Mouse (Mus musculus) adrenal gland, postnatal 25 days (tissue): ENCODE measurements at regions not wholly inside any gene's neighbourhood (a gene's known extent, or its start where the extent isn't known, plus 50 kb on each side); places are given as distances from the start of the nearest gene placed in this dataset.

Experiments
- DNase-seq: peaks from one replicate; pipeline ENCODE4 v3.0.0; 2021; ENCODE audit warnings: mixed read lengths

GRCm38 (mm10) chr4:124154627-124155026 is 236.8 kb upstream of the 4930535I16Rik start:
- DNase-seq, result no peak

DNA sequence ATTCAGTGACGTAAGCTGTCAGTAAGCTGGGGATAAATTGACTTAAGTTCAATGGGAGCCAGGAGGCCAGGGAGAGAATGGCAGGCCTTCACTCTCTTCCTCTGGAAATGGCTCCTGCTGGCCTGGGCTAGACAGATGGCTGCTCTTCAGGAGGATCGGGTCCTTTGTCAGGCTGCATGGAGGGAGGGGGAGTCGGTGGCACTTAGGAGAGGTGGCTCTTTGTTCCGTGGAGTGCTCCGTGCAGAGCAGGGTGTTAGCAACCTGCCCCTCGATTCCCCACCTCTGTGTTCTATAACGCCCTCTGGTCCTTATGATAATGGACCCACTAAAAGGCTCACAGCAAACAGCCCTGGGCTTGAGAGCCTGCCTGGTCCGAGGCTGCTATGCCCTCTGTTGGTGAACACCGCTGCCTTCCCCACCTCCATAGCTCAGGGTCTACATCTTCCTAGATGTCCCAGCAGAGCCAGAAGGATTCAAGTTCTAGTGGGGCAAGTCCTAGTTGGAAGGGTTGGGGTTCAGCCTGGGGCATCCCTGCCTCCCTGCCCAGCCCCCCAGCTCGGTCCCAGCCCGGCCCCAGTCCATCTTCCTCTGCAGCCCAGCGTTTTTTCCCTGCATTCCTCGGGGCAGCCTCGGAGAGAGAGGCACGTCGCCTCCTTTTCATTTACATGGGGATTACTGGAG is 232.1 kb upstream of the 4930535I16Rik start:
- DNase-seq, result no peak

DNA sequence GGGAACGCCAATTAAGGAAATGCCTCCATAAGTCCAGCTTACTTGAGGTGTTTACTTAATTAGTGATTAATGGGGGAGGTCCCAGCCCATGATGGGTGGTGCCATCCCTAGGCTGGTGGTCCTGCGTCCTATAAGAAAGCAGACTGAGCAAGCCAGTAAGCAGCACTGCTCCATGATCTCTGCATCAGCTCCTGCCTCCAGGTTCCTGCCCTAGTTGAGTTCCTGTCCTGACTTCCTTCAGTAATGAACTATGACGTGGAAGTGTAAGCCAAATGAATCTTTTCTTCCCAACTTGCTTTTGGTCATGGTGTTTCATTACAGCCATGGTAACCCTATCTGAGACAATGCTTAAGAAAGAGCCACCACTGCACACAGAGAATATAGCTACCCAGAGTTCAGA is 231.2 kb upstream of the 4930535I16Rik start:
- no peak for DNase-seq

DNA sequence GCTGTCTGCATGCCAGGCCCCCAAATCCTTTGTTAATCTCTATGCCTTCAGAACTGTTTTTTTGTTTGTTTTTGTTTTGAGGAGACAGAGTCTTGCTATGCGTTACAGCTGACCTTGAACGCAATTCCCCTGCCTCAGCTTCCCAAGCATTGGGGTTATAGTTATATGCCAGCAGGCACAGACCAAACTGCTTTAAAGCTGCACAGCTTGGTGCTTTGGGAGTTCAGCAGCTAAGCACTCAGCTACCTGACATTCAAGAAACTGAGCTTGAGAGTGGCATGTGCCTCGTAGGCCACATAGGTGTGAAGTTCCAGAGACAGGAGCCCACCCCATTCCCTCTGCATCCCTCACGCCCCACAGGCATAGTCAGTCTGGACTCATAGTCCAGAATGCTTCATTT is 229.5 kb upstream of the 4930535I16Rik start:
- no peak for DNase-seq

DNA sequence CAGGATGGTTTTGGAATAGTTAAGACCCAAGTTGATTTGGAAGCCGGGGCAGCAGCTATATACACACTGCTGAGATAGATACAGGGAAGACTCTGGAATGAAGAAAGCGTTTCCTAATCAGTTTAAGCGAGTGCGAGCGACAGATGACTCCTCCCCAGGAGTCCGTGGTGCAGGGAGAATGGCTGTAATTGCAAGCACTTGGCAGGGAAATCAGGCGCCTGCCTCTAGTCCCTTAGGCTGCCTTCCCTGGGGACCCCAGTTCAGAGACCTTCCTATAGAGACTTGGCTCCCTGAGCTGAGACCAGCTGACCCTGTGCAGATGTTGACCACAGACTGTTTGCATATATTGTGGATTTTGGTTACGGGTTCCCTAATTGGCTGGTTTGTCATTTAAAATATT is 228.3 kb upstream of the 4930535I16Rik start:
- no peak for DNase-seq

DNA sequence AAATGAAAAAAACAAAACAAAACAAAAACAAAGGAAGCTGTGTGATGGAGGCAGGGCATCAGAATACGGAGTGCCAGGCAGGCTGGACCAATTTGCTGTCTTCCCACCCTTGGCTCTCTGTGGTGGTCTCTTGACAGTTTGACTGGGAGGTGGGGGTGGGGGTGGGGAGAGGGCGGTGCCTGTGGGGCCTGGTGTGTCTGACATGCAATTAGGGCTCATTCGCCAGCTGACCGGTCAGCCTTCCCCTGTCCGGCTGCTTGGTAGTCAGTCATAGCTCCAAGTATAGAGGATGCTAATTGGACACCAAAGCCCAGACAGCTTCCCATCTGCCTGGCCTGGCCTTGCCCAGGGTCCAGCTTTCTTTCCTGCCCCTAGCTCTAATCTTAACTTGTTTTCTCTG is 225.8 kb upstream of the 4930535I16Rik start:
- DNase-seq, result no peak

DNA sequence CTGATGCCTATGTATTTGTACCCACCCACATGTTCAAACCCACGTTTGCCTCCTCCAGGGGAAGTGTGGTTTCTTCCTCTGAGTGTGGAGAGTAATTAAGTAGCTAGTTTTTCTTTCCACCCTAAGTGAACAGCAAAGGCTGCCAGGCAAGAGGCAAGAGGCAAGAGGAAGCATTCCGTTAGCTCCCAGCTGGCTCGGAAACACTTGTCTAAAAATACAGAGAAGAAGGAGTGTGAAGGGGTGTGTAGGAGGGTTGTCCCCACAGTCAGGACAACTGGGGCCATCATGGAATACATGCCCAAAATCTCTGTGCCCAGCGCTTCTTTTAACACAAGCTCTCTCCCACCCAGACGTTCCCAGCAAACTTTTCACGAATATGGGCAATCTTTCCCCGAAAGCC is 225.4 kb upstream of the 4930535I16Rik start:
- DNase-seq, result no peak

- peak; percentile 76 for DNase-seq
Observed at GRCm38 (mm10) chr4:124142083-124142482, 224.3 kb upstream of the 4930535I16Rik start.

DNA sequence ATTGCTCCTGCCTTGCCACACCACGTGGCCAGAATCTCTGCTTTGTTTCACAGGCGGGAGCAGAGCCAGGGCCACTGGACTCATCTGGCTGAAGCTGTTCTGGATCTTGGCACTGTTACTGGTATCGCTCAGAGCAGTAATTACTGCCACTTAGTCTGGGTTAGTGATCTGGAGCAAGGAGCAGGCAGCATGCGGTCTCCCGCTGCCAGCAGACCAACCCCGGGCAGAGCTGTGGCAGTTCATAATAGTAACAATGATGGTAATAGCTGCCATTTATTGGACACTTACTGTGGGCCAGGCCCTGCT is 217.3 kb upstream of the 4930535I16Rik start:
- peak; percentile 37 for DNase-seq

DNA sequence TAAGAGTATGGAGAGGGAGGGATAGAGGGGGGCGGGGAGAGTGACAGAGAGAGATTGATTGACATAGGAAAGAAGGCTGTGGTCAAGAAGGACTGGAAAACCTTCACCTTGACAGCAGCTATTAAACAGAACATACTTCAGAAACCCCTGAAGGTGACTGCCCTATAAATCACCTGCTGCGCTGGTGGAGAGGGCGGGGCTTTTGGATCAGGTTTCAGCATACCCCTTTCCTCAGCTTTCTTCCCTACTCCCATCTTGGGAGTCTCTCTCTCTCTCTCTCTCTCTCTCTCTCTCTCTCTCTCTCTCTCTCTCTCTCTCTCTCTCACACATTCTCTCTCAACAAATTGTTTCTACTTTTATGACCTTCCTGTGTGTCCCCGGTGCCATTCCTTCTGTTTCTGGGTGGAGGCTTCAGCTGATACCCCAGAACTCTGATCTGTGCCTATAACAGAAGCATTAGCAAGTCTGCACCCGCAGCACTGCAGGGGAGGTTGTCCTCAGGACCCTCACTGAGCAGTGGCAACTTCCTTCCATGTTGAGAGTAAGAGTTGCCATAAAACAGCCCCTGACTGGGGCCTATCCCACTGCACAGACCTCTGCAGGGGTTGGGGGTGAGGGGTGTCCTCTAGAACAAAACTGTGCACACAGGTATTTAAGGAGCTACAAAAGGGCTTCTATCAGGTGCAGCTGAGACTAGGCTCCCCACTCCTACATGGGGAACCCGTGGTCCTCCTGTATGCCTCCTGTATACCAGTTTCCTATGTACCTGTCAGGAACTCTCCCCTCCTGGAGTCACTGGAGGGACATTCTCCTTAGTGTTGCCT is 216.7 kb upstream of the 4930535I16Rik start:
- DNase-seq, result no peak

- no peak for DNase-seq
Observed at GRCm38 (mm10) chr4:124130946-124131345, 213.1 kb upstream of the 4930535I16Rik start.

DNA sequence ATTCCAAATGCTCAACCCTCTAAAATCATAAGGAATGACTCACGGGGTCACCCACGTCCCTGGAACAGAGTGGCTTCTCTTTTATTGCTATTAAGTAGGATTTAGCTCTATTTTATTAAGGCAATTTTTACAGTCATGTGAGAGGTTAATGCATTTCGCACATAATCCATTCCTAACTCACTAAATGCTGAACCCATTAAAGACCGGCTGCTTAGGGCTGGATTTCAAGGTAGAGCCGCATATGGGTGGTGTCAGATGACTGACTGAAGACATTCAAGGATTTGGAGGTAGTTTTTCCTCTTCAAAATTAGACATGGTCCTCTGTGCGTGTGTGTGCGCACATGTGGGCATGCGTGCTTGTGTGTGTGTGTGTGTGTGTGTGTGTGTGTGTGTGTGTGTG is 208.4 kb upstream of the 4930535I16Rik start:
- DNase-seq, result no peak

DNA sequence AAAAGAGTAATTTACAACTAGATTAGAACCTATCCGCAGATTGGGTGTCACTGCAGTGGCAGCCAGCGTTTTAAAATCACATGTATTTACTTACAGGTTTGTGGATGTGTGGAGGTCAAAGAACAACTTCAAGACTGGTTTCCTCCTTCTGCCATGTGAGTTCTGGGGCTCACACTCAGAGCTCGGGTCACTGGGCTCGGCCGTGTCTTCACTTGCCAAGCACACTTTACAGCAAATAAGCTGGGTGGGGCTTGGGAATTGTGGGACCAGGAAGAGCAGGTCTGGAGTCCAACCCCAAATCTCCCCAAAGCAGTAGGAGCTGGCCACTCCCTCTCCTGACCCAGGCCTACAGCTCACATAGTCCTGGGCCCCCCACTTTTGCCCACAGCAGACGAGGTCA is 202.5 kb upstream of the 4930535I16Rik start:
- no peak for DNase-seq

GRCm38 (mm10) chr4:124113856-124114345 is 196.1 kb upstream of the 4930535I16Rik start:
- no peak for DNase-seq

- DNase-seq, result no peak
Observed at GRCm38 (mm10) chr4:124110705-124111104, 192.9 kb upstream of the 4930535I16Rik start.

GRCm38 (mm10) chr4:124109371-124109770 is 191.5 kb upstream of the 4930535I16Rik start:
- no peak for DNase-seq

DNA sequence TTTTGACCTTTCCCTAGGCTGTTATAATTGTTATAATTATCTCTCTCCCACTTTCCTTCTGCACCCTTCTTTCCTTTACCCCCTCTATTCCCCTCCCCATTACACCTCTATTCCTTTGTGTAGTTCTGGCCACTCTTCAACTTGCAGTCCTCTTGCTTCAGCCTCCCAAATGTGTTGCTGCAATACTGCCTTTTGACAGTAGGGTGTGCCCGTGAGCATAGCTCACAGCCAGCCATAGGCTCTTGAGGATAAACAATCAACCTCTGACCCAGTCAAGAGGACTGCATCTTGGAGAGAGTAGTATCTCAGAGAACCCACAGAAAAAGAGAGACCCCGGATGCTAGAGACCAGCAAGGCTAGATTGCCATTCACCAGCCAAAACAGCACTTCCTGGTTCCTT is 184.9 kb upstream of the 4930535I16Rik start:
- DNase-seq, result peak; percentile 20

- DNase-seq, result no peak
Observed at GRCm38 (mm10) chr4:124086801-124087200, 169.0 kb upstream of the 4930535I16Rik start.

GRCm38 (mm10) chr4:124086254-124086653 is 168.4 kb upstream of the 4930535I16Rik start:
- DNase-seq, result no peak

GRCm38 (mm10) chr4:124079603-124080002 is 161.8 kb upstream of the 4930535I16Rik start:
- DNase-seq, result no peak

DNA sequence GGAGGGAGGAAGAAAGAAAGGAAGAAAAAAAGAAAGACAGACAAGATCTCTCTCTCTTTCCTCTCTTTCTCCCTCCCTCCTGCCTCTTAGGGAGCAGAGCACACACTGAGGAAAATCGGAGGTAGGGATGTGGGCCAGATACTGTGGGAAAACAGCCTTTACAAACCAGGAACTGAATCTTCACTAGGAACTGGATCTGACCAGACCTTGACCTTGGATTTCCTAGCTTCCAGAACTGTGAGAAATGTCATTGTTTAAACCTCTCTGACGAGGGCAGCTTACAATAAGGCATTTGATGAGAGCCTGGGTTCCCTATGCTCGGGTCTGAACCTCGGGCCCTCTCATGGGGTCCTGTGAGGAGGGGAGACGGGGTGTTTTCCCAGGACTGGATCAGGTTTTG is 157.7 kb upstream of the 4930535I16Rik start:
- no peak for DNase-seq

DNA sequence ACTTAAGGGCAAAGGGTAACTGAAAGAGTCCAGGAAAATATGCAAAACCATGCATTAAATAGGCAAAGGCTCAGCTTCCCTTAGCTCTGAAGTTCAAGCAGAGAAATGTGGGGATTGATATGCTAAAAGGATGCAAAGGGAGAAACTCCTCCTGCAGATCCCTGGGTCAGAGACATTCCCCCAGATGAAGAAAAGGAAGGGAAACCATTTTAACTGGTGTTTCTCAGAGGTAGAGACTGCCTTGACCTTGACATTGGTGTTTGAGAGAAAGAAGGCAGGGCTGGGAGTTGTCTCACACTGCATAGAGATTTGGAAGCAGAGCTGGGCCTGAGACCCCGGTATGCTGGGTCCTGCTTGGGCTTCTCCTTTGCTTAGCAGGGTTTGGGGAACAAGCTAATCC is 155.8 kb upstream of the 4930535I16Rik start:
- DNase-seq, result no peak

DNA sequence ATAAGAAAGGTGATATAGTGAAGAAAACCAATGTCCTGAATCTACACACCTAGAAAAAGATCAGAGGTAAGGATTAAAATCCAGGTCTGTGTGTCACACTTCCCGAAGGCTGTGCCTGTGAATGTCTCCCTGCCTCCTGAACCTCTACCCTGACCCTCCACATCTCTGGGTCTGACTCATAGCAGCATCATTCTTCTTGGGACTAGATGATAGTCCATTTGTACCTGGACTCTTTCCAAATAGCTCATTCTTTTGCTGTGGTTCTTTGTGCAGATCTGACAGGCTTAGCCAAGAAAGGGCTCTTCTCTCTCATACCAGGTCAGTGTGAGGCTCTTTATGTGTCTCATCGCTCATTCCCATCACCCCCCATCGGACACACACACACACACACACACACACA is 146.8 kb upstream of the 4930535I16Rik start:
- no peak for DNase-seq
